Mouse (Mus musculus): Measurements from ENCODE around the gene 5330417C22Rik. TPM values are rescaled to one million over a fixed set of nuclear protein-coding genes. Genes with fewer than 3 reads are reported as not detected.
A peak's percentile ranks its signal among the peaks of the same experiment; 100 is the strongest.

Gene 5330417C22Rik
- total and polyA plus RNA-seq, 3 experiments = 0.07 to 1.8 TPM; not detected in 1

- no peaks in the 10 kb centered on the region for H3K36me3 ChIP-seq (ENCODE audit: control insufficient read depth, insufficient read depth, low read length)
- H3K4me3 ChIP-seq = no peak overlapping the region
- no peaks in the 10 kb centered on the region for H3K27me3 ChIP-seq (ENCODE audit: control insufficient read depth, insufficient read depth, low read length)
- intact Hi-C loops (cut with DNase I) = no loop called here
- no peak overlapping the region for H3K27ac ChIP-seq
- no peak overlapping the region for H3K9ac ChIP-seq (ENCODE audit: low read depth, low read length)
- no peak for TF ChIP-seq EP300 (IDR thresholded peaks at IDR 0.05; ENCODE audit: insufficient read depth, low read depth, low read length)
- no peak for TF ChIP-seq POLR2A (IDR thresholded peaks at IDR 0.05; ENCODE audit: insufficient read depth, low read depth, low read length)
- peak; percentile 34 for TF ChIP-seq CTCF (IDR thresholded peaks at IDR 0.05)
- WGBS = 36% methylated on average over 10 of the region's 10 CpGs
- H3K79me2 ChIP-seq (replicated peaks; ENCODE audit: control insufficient read depth, insufficient read depth, low read length) = no peaks in the 10 kb centered on the region
- peak in 1 of 2 experiments; percentile 14 for DNase-seq
- H3K4me1 ChIP-seq (ENCODE audit: control insufficient read depth, insufficient read depth, low read length) = no peaks in the 10 kb centered on the region
Observed at GRCm38 (mm10) chr3:108458866-108459265, 77.5 kb downstream of the 5330417C22Rik start.

GRCm38 (mm10) chr3:108458380-108458779, 78.0 kb downstream of the 5330417C22Rik start:
- Histone ChIP-seq H3K36me3 (ENCODE audit: control insufficient read depth, insufficient read depth, low read length) (no peaks in the 10 kb centered on the region), H3K4me3 (no peak overlapping the region), H3K27me3 (ENCODE audit: control insufficient read depth, insufficient read depth, low read length) (no peaks in the 10 kb centered on the region), H3K27ac (no peak overlapping the region), H3K79me2 (replicated peaks; ENCODE audit: control insufficient read depth, insufficient read depth, low read length) (no peaks in the 10 kb centered on the region), H3K9ac (ENCODE audit: low read depth, low read length) (no peak overlapping the region), H3K4me1 (ENCODE audit: control insufficient read depth, insufficient read depth, low read length) (no peaks in the 10 kb centered on the region)
- WGBS = 46% methylated on average over 14 of the region's 14 CpGs
- intact Hi-C loops (cut with DNase I) = no loop called here
- TF ChIP-seq POLR2A (IDR thresholded peaks at IDR 0.05; ENCODE audit: insufficient read depth, low read depth, low read length) (no peak), CTCF (IDR thresholded peaks at IDR 0.05) (no peak), EP300 (IDR thresholded peaks at IDR 0.05; ENCODE audit: insufficient read depth, low read depth, low read length) (no peak)
- no peak for DNase-seq

- intact Hi-C loops (cut with DNase I) = no loop called here
- H3K79me2 ChIP-seq (replicated peaks; ENCODE audit: control insufficient read depth, insufficient read depth, low read length) = no peaks in the 10 kb centered on the region
- no peak for DNase-seq
- H3K4me1 ChIP-seq (ENCODE audit: control insufficient read depth, insufficient read depth, low read length) = no peaks in the 10 kb centered on the region
- H3K9ac ChIP-seq (ENCODE audit: low read depth, low read length) = no peak overlapping the region
- no peak overlapping the region for H3K27ac ChIP-seq
- H3K36me3 ChIP-seq (ENCODE audit: control insufficient read depth, insufficient read depth, low read length) = no peaks in the 10 kb centered on the region
- WGBS = 50% methylated on average over 1 of the region's 1 CpGs
- no peak overlapping the region for H3K4me3 ChIP-seq
- TF ChIP-seq EP300 (IDR thresholded peaks at IDR 0.05; ENCODE audit: insufficient read depth, low read depth, low read length) (no peak), CTCF (IDR thresholded peaks at IDR 0.05) (no peak), POLR2A (IDR thresholded peaks at IDR 0.05; ENCODE audit: insufficient read depth, low read depth, low read length) (no peak)
- no peaks in the 10 kb centered on the region for H3K27me3 ChIP-seq (ENCODE audit: control insufficient read depth, insufficient read depth, low read length)
Observed at GRCm38 (mm10) chr3:108454172-108454571, 82.2 kb downstream of the 5330417C22Rik start.

- no peaks in the 10 kb centered on the region for H3K36me3 ChIP-seq (ENCODE audit: control insufficient read depth, insufficient read depth, low read length)
- H3K27ac ChIP-seq = no peak overlapping the region
- intact Hi-C loops (cut with DNase I) = no loop called here
Observed at GRCm38 (mm10) chr3:108451969-108452368, 84.4 kb downstream of the 5330417C22Rik start.

GRCm38 (mm10) chr3:108445366-108445705, 91.0 kb downstream of the 5330417C22Rik start:
- DNase-seq = no peak
- peaks cover 3% of the 10 kb centered on the region; the same call in 1 of the 2 replicates for H3K4me1 ChIP-seq (ENCODE audit: control insufficient read depth, insufficient read depth, low read length)
- peak overlapping the region; percentile 65 for H3K9ac ChIP-seq (ENCODE audit: low read depth, low read length)
- no peaks in the 10 kb centered on the region for H3K79me2 ChIP-seq (replicated peaks; ENCODE audit: control insufficient read depth, insufficient read depth, low read length)
- H3K4me3 ChIP-seq = peak overlapping the region; percentile 95
- intact Hi-C loops (cut with DNase I) = loop anchor here (5.0 to 10.0 kb wide), 2 partner anchors 117 to 209 kb away; partner anchors contain the start of genes Clcc1 and Tmem167b
- H3K36me3 ChIP-seq (ENCODE audit: control insufficient read depth, insufficient read depth, low read length) = peaks cover 8% of the 10 kb centered on the region; the same call in 1 of the 2 replicates
- WGBS = 14% methylated on average over 6 of the region's 6 CpGs
- TF ChIP-seq POLR2A (IDR thresholded peaks at IDR 0.05; ENCODE audit: insufficient read depth, low read depth, low read length) (no peak), EP300 (IDR thresholded peaks at IDR 0.05; ENCODE audit: insufficient read depth, low read depth, low read length) (no peak), CTCF (IDR thresholded peaks at IDR 0.05) (no peak)
- no peaks in the 10 kb centered on the region for H3K27me3 ChIP-seq (ENCODE audit: control insufficient read depth, insufficient read depth, low read length)
- peak overlapping the region; percentile 89 for H3K27ac ChIP-seq

More at GRCm38 (mm10) chr3:108451969-108452368, 84.4 kb downstream of the 5330417C22Rik start:
- DNase-seq = no peak
- H3K9ac ChIP-seq (ENCODE audit: low read depth, low read length) = no peak overlapping the region
- no peaks in the 10 kb centered on the region for H3K27me3 ChIP-seq (ENCODE audit: control insufficient read depth, insufficient read depth, low read length)
- WGBS = 88% methylated on average over 2 of the region's 2 CpGs
- TF ChIP-seq POLR2A (IDR thresholded peaks at IDR 0.05; ENCODE audit: insufficient read depth, low read depth, low read length) (no peak), EP300 (IDR thresholded peaks at IDR 0.05; ENCODE audit: insufficient read depth, low read depth, low read length) (no peak), CTCF (IDR thresholded peaks at IDR 0.05) (no peak)
- H3K4me1 ChIP-seq (ENCODE audit: control insufficient read depth, insufficient read depth, low read length) = no peaks in the 10 kb centered on the region
- no peak overlapping the region for H3K4me3 ChIP-seq
- H3K79me2 ChIP-seq (replicated peaks; ENCODE audit: control insufficient read depth, insufficient read depth, low read length) = no peaks in the 10 kb centered on the region

GRCm38 (mm10) chr3:108444698-108445365, 91.5 kb downstream of the 5330417C22Rik start, which contains the start of gene Sars:
Sars (minus strand) TSS chr3:108445209.
- peak within 1 kb of the TSS; percentile 65 for H3K9ac ChIP-seq (ENCODE audit: low read depth, low read length)
- intact Hi-C loops (cut with DNase I) = loop anchor here (5.0 to 10.0 kb wide), 3 partner anchors 117 to 233 kb away; partner anchors contain the start of genes Atxn7l2, Clcc1 and Tmem167b
- under 1% methylated on average over 41 of the region's 41 CpGs for WGBS
- peak; percentile 92 to 94 for DNase-seq
- H3K27me3 ChIP-seq (ENCODE audit: control insufficient read depth, insufficient read depth, low read length) = no peaks in the 10 kb centered on the region
- peaks cover 3% of the 10 kb centered on the region; the same call in 1 of the 2 replicates for H3K4me1 ChIP-seq (ENCODE audit: control insufficient read depth, insufficient read depth, low read length)
- peak within 1 kb of the TSS; percentile 95 for H3K4me3 ChIP-seq
- peaks cover 8% of the 10 kb centered on the region; the same call in 1 of the 2 replicates for H3K36me3 ChIP-seq (ENCODE audit: control insufficient read depth, insufficient read depth, low read length)
- H3K79me2 ChIP-seq (replicated peaks; ENCODE audit: control insufficient read depth, insufficient read depth, low read length) = peaks cover 1% of the 10 kb centered on the region
- peak within 1 kb of the TSS; percentile 89 for H3K27ac ChIP-seq
- TF ChIP-seq POLR2A (IDR thresholded peaks at IDR 0.05; ENCODE audit: insufficient read depth, low read depth, low read length) (peak; percentile 87; the same call in 1 of the 2 replicates), CTCF (IDR thresholded peaks at IDR 0.05) (peak; percentile 78), EP300 (IDR thresholded peaks at IDR 0.05; ENCODE audit: insufficient read depth, low read depth, low read length) (0 out of 2 replicates have a peak, but pooled peaks have one; percentile 7)
